Mouse (Mus musculus): ENCODE measurements around the gene Igfn1.

Igfn1 gene

DNA sequence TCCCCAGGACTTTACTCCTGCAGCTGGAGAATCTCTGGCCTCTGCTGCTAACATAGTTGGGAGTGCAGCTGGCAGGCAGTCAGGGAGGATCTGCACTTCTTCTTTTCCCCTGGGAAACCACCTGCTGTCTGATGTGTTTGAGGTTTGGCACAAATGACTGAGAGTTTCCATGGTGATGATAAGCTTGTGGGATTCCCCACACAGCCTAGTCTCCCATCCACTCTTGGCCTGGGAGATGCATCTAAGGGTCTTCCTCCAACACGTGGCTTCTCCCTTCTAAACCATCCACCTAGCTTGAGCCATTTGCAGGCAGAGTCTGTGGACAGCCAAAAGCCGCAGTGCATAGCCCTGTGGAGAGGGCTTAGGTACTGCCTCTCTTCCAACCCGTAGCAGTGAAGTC lies 76.3 kb downstream of the Igfn1 start:
- DNase-seq = no peak

DNA sequence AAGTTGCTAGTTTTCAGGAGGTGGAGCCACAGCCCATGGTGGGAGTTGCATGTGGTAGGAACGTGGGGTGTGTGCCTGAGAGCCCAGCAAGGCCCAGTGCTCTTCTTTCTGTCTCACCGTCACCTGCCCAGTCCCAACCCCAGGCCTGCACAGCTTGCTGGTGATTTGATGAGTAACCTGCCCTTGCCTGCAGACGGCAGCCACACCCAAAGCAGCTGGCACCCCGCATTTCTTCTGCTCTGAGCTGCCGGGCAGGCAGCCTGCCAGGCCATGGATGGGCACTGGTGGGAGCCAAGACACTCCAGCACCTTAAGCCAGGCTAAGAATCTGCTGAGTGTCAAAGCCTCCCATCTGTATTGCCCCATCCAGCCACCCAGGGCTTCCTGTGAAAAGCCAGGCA lies 80.3 kb downstream of the Igfn1 start:
- DNase-seq = no peak

DNA sequence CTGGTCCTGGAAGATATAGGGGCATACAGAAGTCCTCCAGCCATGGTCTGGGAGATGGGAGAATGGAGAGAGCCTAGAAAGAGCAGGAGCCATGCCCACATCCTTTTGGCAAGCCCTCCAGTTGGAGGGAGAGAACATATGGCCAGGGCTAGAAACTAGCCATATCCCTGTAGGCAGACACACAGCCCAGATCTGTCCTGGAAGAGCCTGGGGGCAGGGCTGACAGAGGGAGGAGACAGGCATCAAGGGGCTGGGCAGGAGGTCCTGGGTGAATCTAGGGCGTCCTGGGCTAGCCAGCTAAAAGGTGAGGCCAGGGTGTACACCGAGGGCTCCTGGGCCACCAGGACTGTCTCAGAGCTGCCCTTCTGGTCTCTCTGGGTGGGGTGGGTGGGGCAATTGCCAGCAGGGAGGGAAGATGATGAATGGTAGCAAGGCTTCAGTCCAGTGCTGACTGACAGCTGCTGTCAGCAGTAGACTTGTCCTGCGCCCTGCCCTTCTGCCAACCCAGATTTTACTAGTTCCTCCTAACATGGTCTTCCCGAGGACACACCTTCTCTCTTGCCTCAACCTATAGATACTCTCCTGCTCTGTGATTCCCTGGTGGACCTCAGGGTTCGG lies 81.7 kb downstream of the Igfn1 start:
- no peak for DNase-seq

DNA sequence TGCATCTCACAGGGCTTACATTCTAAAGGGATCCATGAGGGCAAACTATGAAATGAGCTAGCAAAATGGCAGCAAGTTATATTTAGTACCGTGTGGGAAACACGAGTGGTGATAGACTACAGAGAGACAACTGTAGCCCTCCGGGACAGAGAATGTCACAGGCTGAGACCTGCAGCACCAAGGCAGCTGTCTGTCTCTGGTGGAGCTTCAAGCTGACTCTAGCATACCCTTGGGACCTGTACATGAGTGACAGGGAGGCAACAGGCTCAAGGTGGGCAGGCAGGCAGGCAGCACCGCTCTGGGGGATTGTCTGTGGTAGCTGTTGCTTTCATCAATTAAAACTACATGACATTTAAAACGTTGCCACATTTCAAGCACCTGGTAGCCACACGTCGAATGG lies 82.9 kb downstream of the Igfn1 start:
- DNase-seq = no peak

DNA sequence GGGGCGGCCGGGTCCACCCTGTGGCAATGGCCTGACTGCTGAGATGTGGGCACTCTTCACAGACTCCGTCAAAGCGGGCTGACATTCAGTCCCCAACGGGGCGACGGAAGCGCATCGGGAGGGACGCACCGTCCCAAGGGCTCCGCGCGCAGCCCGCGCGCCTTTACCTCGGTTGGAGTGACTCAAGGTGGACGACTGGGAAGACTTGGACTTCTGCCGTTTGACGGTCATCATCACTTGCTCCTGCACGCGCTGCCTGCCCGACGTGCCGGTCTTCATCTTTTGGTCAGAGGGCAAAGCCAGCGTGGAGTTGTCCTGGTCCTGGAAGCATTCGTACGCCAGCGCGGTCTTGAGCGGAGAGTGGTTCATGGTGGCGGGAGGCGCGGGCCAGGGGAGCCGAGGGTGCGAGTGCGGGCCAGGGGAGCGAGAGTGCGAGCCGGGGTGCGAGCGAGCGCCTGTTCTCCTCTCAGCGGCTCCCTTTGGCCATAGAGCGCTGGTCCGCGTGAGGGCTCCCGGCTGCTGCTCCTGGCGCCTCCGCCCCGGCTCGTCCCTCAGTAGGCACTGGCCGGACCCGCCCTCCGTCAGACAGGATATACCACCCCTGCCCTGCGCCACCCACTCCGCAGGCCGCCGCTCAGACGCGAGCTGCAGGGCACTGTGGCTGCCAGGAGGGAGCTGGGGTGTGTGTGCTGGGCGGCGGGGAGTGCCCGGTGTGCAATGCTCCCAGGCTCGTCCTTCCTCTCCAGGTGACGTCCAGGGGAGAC lies 87.3 kb downstream of the Igfn1 start, which contains the start of gene Pkp1:
TSS of gene Pkp1 (minus strand) at position 564 of the 764 bp plus-strand sequence.
- DNase-seq = no peak

DNA sequence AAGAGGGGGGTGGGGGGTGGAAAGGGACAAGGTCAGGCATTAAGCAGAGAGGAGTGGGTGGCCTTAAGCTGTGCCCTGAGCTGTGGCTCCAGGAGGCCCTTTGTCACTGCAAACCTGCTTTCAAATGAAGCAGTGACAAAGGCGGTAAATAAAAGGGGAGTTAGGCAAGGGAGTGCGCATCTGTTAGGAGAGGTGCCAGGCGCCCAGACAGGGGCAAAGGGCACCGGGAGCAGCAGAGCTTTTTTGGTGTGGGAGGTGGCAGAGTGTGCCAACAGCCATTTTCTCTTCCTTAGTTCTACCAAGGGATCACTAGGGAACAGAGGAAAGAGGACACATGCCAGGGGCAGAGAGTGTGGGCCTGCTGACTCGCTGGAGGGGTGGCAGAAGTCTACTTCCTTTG lies 88.9 kb downstream of the Igfn1 start:
- DNase-seq = no peak

DNA sequence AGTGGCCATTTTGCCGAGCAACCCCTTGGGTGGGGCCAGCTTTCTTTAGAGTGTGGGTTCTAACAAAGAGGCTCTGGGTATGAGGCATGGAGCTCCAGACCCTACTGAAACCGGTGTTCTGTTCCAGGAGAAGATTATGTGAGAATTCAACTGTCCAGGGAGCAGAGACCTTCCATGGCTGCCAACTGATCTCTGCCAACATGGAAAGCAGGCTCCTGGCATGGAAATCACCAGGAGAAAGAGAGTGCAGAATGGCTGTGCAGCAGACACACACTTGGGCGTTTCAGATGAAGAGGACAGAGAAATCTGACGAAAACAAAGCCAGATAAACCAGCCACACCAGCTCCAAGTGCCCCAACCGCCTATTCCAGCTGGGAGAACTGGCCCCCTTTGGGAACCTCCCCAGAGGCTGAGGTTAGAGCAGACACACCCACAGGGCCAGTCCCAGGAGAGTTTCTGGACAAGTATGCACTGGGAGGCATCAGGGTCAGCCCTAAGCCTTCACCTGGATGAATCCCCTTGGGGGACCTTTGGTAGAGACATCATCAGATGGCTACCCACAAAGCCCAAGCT lies 89.6 kb downstream of the Igfn1 start:
- no peak for DNase-seq

DNA sequence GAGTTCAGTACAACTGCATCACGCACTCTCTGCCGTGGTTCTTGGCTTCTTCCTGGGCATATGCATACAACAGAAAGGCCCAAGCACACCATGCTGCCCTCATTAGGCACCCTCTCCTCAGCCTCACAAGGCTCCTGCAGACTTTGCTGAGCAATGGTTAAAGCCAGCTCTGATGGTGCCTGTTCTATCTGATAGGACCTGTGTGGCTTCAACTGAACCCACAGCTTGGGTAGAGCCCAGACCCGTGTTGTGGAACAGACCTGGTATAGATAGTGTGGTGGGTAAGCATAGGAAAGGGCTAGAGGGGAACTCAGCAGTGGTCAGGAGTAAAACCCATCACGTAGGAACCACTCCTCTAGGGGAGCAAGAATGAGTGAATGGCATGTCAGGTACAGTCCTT lies 92.5 kb downstream of the Igfn1 start:
- DNase-seq = no peak

DNA sequence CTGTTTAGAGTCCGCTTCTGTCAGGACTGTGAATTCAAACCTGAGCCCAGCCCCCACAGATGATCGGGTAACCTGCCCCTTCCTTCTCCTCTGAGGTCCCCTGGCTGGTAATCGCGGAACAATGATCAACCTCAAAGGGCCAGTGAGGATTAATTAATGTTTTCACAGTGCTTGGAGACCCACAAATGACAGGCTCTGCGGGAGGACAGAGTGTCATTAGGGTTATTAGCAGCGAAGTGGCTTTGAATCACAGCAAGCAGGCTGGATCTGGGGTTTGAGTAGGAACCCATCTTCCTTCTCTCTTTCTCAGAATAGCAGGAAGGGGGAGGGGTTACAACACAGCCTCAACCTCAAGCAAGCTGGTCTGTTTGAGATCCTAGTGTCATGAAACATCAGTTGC lies 96.8 kb downstream of the Igfn1 start:
- DNase-seq = no peak

DNA sequence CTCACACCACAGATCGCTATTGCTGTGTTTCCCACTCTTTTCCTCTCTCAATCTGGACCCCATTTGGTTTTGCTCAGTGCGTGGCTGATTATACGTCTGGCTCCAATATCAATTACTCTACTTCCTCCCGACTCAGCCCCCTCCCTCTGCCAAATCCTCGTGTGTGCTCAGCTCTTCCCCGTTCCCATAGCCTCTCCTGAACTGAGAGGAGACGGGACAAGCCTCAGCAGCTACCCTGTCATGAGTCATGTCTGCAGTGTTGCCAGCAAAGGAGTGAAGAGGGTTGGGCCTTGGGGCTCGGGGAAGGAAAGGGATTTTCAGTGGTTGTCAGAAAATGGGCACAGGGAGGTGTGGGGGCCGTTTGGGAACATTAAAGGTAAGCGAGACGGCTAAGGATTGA lies 99.4 kb downstream of the Igfn1 start:
- DNase-seq = peak in 1 of 2 experiments; percentile 17
